Mouse (Mus musculus): ENCODE results near the gene Hsdl2. TPM values are rescaled to one million over a fixed set of nuclear protein-coding genes. Genes with fewer than 3 reads are reported as not detected.
"Not testable (repeated sequence)": the region's sequence is repeated elsewhere in the genome, so short reads cannot be mapped to it uniquely, and the experiment has no call there.

The Hsdl2 gene
- polyA plus RNA-seq, 1 experiment from 2014 or later = 46.8 TPM

DNA sequence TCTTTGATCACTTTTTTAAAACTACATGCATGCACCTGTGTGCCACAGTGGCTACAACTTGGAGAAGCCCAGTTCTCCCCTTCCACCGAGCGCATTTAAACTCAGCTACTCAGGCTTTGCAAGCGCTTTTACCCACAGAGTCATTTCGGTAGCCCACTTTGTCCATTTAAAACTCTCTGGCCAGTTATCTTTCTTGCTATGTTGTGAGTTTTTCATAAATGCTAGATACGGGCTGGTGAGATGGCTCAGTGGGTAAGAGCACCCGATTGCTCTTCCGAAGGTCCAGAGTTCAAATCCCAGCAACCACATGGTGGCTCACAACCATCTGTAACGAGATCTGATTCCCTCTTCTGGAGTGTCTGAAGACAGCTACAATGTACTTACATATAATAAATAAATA lies 10.8 kb upstream of the Hsdl2 start:
- 91% methylated on average over 8 of the region's 8 CpGs for WGBS
- H3K4me3 ChIP-seq; H3K4me1 ChIP-seq (replicated peaks); H3K9me3 ChIP-seq; H3K27me3 ChIP-seq; H3K36me3 ChIP-seq; H3K9ac ChIP-seq; H3K4me2 ChIP-seq; ATAC-seq (ENCODE audit: low FRiP score); H3K27ac ChIP-seq: not testable (repeated sequence)

GRCm38 (mm10) chr4:59572521-59573118 lies 8.7 kb upstream of the Hsdl2 start:
- WGBS = 84% methylated on average over 11 of the region's 11 CpGs
- H3K27ac ChIP-seq = no peak overlapping the region
- no peak for ATAC-seq (ENCODE audit: low FRiP score)

GRCm38 (mm10) chr4:59575184-59575958 lies 6.0 kb upstream of the Hsdl2 start:
- no peak for ATAC-seq (ENCODE audit: low FRiP score)
- Histone ChIP-seq H3K27me3 (no peaks in the 10 kb centered on the region), H3K9me3 (no peaks in the 10 kb centered on the region), H3K9ac (no peak overlapping the region), H3K4me2 (no peak overlapping the region), H3K36me3 (no peaks in the 10 kb centered on the region), H3K4me3 (no peak overlapping the region), H3K27ac (no peak overlapping the region), H3K4me1 (replicated peaks) (peaks cover 12% of the 10 kb centered on the region)
- WGBS = 89% methylated on average over 11 of the region's 11 CpGs

More at GRCm38 (mm10) chr4:59572521-59573118, 8.7 kb upstream of the Hsdl2 start:
- Histone ChIP-seq H3K27me3 (no peaks in the 10 kb centered on the region), H3K9me3 (no peaks in the 10 kb centered on the region), H3K4me1 (replicated peaks) (no peaks in the 10 kb centered on the region), H3K36me3 (no peaks in the 10 kb centered on the region), H3K9ac (no peak overlapping the region), H3K4me2 (no peak overlapping the region), H3K4me3 (no peak overlapping the region)

DNA sequence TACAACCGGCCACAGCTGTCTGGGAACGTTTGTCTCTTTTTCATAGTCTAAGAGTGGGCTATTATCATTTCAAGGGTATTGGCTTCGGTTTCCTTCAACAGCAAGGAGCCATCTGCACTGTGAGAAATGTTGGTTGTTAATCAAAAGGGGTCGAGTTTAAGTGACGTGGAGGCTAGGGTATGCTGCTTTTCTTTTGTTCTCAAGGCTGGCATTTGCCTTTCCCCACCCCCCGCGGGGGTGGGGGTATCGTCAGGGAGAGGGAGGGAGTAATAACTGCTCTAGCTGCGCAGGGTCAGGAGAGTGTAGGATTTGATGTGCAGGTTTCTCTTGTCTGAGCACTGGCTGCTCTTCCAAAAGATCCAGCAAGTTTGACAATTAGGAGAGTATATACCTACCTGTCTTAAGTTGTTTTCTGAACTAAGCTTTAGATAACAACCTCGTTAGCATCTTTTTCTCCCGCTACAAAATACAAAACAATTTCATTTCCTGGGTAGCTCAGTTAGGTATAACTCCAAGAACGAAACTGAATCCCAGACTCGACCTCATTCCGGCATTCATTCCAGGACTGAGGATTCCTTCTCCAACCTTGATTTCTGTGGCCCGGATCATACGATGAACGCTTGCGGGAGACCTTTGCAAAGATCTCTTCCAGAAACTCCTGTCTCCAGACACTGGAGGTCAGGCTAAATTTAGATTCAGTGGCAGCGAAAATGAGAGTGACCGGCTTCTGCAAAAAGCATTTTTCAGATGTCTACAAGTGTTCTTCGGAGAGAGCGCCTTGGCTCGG lies 675 bp upstream of the Hsdl2 start:
- Histone ChIP-seq H3K27me3 (no peaks in the 10 kb centered on the region), H3K9ac (peak overlapping the region; percentile 82), H3K9me3 (no peaks in the 10 kb centered on the region), H3K4me3 (peak overlapping the region; percentile 71), H3K27ac (peak overlapping the region; percentile 95), H3K4me2 (peak overlapping the region; percentile 73), H3K4me1 (replicated peaks) (peaks cover 22% of the 10 kb centered on the region), H3K36me3 (no peaks in the 10 kb centered on the region)
- under 1% methylated on average over 23 of the region's 23 CpGs for WGBS
- ATAC-seq (ENCODE audit: low FRiP score) = peak; percentile 66

DNA sequence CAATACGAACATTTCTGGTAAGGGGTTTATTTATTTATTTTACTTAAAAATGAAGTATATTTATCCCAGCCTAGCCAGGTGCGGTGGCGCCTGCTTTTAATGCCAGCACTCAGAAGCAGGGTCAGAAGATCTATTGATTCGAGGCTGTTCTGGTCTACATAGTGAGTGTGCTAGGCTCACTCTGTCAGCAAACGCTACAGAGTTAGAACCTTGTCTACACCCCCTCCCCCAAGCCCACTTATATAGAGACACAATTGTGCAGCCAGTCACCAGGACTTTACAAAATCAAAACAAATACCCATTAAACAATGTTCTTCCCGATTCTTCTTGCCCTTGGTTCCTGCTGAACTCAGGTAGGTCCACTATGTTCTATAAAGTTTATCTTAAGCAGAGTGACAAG lies 823 bp downstream of the Hsdl2 start:
- peak overlapping the region; percentile 73 for H3K4me2 ChIP-seq
- no peaks in the 10 kb centered on the region for H3K9me3 ChIP-seq
- H3K36me3 ChIP-seq = no peaks in the 10 kb centered on the region
- H3K27me3 ChIP-seq = no peaks in the 10 kb centered on the region
- ATAC-seq (ENCODE audit: low FRiP score) = no peak
- peak overlapping the region; percentile 82; the same call in 1 of the 2 replicates for H3K9ac ChIP-seq
- H3K4me1 ChIP-seq (replicated peaks) = peaks cover 22% of the 10 kb centered on the region
- no peak overlapping the region for H3K27ac ChIP-seq
- WGBS = 35% methylated on average over 6 of the region's 6 CpGs
- peak overlapping the region; percentile 71 for H3K4me3 ChIP-seq

GRCm38 (mm10) chr4:59585097-59585496 lies 3.7 kb downstream of the Hsdl2 start:
- no peak for ATAC-seq (ENCODE audit: low FRiP score)
- Histone ChIP-seq H3K4me3 (no peak overlapping the region), H3K4me2 (no peak overlapping the region), H3K9ac (no peak overlapping the region), H3K27me3 (no peaks in the 10 kb centered on the region), H3K36me3 (no peaks in the 10 kb centered on the region), H3K9me3 (no peaks in the 10 kb centered on the region), H3K27ac (no peak overlapping the region), H3K4me1 (replicated peaks) (peaks cover 12% of the 10 kb centered on the region)
- 82% methylated on average over 5 of the region's 5 CpGs for WGBS

DNA sequence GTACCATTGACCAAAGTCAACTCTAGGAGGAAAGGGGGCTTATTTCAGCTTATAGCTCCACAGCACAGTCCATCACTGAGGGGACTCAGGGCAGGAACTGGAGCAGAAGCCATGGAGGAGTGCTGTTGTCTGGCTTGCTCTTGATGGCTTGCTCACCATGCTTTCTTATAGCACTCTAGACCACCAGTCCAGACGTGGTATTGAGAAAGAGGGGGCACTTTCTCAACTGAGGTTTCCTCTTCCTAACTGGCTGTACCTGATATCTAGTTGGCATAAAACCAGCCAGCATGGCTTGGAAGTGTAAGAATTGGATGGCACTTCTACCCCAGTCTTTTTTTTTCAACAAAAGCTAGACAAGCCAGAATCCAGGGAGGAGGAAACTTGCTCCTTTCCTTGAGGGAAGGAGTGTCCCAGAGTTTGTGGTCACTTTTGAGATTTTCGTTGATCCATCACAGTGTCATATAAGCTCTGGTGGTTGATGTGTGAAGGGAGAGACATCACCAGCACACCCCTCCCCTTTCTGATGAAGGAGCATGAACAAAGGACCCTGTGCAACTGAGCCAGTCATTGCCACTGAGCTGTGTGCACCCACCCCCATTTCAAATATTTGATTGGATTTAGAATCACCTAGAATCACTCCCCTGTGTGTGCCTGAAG lies 6.0 kb downstream of the Hsdl2 start:
- H3K9me3 ChIP-seq = no peaks in the 10 kb centered on the region
- ATAC-seq (ENCODE audit: low FRiP score) = no peak
- 91% methylated on average over 2 of the region's 2 CpGs for WGBS
- H3K4me3 ChIP-seq = no peak overlapping the region
- no peaks in the 10 kb centered on the region for H3K27me3 ChIP-seq
- peaks cover 3% of the 10 kb centered on the region for H3K4me1 ChIP-seq (replicated peaks)
- H3K9ac ChIP-seq = no peak overlapping the region
- H3K27ac ChIP-seq = no peak overlapping the region
- H3K36me3 ChIP-seq = no peaks in the 10 kb centered on the region
- no peak overlapping the region for H3K4me2 ChIP-seq

DNA sequence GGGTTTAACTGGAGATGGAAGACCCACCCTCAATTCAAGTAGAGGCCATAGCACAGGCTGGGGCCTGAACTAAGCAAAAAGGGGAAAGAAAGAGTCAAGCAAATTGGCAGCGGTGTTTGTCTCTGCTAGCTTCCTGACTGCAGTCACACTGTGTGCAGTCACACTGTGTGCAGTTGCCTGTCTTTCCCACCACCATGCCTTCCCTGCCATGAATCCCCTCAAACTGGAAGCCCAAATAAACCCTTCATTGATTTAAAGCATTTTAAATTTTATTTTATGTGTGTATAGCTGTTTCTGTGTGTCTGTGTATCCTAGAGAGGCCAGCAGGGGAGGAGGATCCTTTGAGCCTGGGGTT lies 6.5 kb downstream of the Hsdl2 start:
- Histone ChIP-seq H3K9me3 (no peaks in the 10 kb centered on the region), H3K27ac (no peak overlapping the region), H3K4me3 (no peak overlapping the region), H3K4me2 (no peak overlapping the region), H3K4me1 (replicated peaks) (no peaks in the 10 kb centered on the region; the same call in 1 of the 2 replicates), H3K36me3 (no peaks in the 10 kb centered on the region), H3K27me3 (no peaks in the 10 kb centered on the region), H3K9ac (no peak overlapping the region)
- WGBS = 95% methylated on average over 1 of the region's 1 CpGs
- no peak for ATAC-seq (ENCODE audit: low FRiP score)

- WGBS = 71% methylated on average over 2 of the region's 2 CpGs
- Histone ChIP-seq H3K27me3 (no peaks in the 10 kb centered on the region), H3K4me3 (no peak overlapping the region), H3K9me3 (no peaks in the 10 kb centered on the region), H3K4me2 (no peak overlapping the region), H3K36me3 (peaks cover 31% of the 10 kb centered on the region), H3K4me1 (replicated peaks) (no peaks in the 10 kb centered on the region), H3K9ac (no peak overlapping the region), H3K27ac (no peak overlapping the region)
- no peak for ATAC-seq (ENCODE audit: low FRiP score)
These were observed 13.3 kb downstream of the Hsdl2 start for GRCm38 (mm10) chr4:59594614-59595013.

DNA sequence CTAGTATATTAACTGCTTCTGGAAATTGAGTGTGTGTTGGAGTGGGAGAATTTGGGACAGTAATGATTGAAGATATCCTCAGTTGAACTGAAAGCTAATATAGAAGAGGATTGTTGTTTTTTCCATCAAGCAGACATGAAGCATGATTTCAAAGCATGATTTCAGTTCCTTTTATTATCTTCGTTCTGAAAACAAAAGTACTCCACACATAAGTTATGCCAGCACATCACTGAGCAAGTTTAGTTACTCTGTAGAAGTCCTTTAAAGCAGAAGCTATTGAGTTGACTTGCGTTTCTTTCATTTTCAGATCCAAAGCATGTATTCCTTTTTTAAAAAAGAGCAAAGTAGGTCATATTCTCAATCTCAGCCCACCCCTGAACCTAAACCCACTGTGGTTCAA lies 15.2 kb downstream of the Hsdl2 start:
- ATAC-seq (ENCODE audit: low FRiP score) = no peak
- WGBS = 89% methylated on average over 2 of the region's 2 CpGs
- Histone ChIP-seq H3K4me2 (no peak overlapping the region), H3K9ac (no peak overlapping the region), H3K36me3 (peaks cover 39% of the 10 kb centered on the region), H3K27ac (no peak overlapping the region), H3K4me1 (replicated peaks) (no peaks in the 10 kb centered on the region), H3K4me3 (no peak overlapping the region), H3K27me3 (no peaks in the 10 kb centered on the region), H3K9me3 (no peaks in the 10 kb centered on the region)

GRCm38 (mm10) chr4:59602704-59603103 lies 21.3 kb downstream of the Hsdl2 start:
- H3K4me3 ChIP-seq = no peak overlapping the region
- H3K27me3 ChIP-seq = no peaks in the 10 kb centered on the region
- no peak overlapping the region for H3K9ac ChIP-seq
- H3K4me1 ChIP-seq (replicated peaks) = no peaks in the 10 kb centered on the region
- WGBS = 94% methylated on average over 4 of the region's 4 CpGs
- no peaks in the 10 kb centered on the region for H3K9me3 ChIP-seq
- no peak for ATAC-seq (ENCODE audit: low FRiP score)
- H3K36me3 ChIP-seq = peaks cover 33% of the 10 kb centered on the region
- no peak overlapping the region for H3K4me2 ChIP-seq
- no peak overlapping the region for H3K27ac ChIP-seq

DNA sequence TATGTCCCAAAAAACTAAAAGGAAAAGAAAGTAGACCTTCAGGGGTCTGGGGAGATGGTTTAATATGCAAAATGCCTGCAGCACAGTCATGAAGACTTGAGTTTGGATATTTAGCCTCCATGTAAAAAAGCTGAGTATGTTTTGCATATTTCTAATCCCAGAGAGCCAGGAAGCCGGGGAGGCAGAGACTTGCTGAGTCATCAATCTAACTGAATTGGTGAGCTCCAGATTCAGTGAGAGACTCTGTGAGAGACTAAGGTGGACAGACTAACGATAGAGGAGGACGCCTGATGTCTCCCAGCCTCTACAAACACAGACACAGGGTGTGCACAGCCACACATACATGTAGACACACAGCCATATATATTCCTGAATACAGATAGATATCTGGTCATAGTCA lies 23.5 kb downstream of the Hsdl2 start:
- no peaks in the 10 kb centered on the region for H3K9me3 ChIP-seq
- WGBS = 74% methylated on average over 3 of the region's 3 CpGs
- no peak overlapping the region for H3K4me2 ChIP-seq
- no peak overlapping the region for H3K27ac ChIP-seq
- peaks cover 23% of the 10 kb centered on the region for H3K36me3 ChIP-seq
- no peaks in the 10 kb centered on the region for H3K4me1 ChIP-seq (replicated peaks)
- H3K4me3 ChIP-seq = no peak overlapping the region
- no peak for ATAC-seq (ENCODE audit: low FRiP score)
- no peaks in the 10 kb centered on the region for H3K27me3 ChIP-seq
- H3K9ac ChIP-seq = no peak overlapping the region

All from hindbrain, embryonic 13.5 days (tissue).